Mouse (Mus musculus): ENCODE data around the gene Slc39a7. TPM values are rescaled to one million over a fixed set of nuclear protein-coding genes. Genes with fewer than 3 reads are reported as not detected.
"Not testable (repeated sequence)": the region's sequence is repeated elsewhere in the genome, so short reads cannot be mapped to it uniquely, and the experiment has no call there.

Gene Slc39a7
- total RNA-seq, 1 experiment from 2014 or later = 127 TPM

GRCm38 (mm10) chr17:34030861-34031326 is 588 bp downstream of the Slc39a7 start:
- DNase-seq = peak; percentile 59

- peak; percentile 8 for DNase-seq
Measured at GRCm38 (mm10) chr17:34029890-34030595, 1.4 kb downstream of the Slc39a7 start.

DNA sequence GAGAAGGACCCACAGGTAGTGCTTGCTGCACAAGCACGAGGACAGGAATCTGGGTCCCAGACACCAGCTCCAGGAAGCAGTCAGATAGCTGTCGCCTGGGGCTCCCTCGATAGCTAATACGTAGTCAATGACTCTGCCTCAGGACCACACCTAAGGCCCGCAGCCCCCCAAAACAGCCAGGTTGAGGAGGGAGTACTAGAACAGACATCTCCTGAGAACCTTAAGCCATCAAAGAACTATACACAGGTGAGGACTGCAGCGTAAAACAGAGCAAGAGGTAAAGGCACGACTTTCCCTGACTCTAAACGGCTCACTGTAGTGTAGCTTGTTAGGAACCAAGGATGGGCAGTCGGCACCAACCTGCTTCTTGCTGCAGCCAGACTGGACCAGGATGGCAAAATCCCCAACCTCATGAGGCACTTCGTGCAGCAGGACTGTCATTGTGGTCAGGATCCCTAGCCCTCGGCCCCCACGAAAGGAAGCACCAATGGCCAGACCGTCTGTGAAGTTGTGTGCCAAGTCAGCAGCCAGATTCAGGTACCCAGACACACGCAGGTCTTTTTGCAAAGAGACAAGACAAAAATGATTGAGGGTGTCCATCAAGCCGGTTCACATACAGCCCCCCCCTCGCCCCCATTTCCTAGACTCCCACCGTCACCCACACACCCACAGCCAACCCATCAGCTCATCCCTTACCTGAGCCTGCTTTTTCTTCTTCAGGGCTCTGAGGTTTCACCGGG is 2.2 kb downstream of the Slc39a7 start:
- peak; percentile 5 for DNase-seq

DNA sequence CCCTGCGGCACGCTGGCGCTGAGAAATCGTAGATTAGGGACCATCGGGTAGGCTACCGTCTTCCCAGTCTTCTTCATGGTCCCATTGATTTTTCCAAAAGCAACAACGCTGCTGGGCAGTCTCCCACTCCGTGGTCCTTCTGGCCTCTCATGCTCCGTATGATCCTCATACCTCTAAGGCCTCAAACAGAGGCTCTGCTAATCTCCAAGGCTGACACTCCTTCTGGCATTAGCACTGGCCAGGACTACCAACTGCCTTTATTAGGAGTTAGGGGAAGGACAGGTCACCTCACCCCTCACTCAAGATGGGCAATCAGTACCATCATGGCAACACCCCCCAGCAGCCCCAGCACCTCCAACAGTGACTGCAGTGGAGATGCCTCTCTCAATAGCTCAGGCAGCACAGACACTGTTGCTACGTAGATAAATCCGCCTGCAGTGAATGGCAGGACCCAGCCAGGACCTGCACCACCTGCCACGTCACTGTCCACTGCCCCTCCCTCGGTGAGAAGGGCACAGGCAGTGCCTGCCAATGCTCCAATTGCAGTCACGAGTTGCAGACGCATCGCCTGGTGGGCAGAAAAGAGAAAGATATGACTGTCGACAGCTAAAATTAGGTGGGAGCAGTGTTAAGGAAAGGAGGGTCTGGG is 2.9 kb downstream of the Slc39a7 start:
- peak; percentile 16 for DNase-seq

DNA sequence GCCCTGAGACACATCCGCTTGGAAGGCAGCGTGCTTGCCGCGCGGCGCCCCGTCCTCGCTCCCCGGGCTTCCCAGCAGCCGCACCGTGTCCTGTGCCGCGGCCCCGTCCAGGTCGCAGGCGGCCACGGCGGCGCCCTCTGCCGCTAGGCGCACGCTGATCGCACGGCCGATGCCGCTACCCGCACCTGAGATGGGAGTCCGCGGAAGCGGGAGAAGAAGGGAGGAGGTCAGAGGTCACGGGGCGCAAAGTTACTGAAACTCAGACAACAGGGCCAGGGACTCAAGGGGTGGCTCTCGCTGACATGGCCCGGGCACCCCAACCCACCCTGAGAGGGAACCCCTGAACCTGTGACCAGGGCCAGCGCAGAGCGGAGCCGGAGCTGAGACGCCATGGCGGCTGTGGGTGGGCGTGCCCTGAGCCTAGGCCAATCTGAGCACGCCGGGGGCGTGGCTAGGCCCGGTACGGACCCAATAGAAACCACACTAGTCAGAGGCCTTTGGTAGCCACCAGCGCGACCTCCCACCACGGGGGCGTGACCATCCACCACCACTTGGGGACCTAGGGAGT is 3.7 kb downstream of the Slc39a7 start, which contains the start of gene H2-Ke6:
TSS of gene H2-Ke6 (minus strand) at position 405 of the 568 bp plus-strand sequence.
- DNase-seq = peak; percentile 96

- DNase-seq = peak; percentile 69
Measured at GRCm38 (mm10) chr17:34026917-34027655, 4.4 kb downstream of the Slc39a7 start.

DNA sequence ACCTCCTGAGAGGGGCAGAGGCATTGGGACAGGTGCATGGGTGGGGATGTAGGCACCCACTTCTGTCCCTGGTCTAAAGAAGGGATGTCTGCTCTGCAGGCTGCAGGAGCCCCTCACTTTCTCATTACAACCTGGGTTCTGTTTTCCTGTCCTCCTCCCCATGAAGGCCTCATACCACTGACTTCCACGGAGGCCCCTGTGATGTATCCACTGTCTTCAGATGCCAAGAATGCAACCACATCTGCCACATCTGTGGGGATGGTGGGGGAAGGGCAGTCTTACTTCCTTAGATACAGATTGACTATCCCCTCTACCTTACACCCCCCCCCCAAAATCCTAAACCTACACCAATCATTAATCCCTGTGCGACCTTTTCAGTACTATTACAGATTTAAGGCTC is 5.3 kb downstream of the Slc39a7 start:
- no peak for DNase-seq

DNA sequence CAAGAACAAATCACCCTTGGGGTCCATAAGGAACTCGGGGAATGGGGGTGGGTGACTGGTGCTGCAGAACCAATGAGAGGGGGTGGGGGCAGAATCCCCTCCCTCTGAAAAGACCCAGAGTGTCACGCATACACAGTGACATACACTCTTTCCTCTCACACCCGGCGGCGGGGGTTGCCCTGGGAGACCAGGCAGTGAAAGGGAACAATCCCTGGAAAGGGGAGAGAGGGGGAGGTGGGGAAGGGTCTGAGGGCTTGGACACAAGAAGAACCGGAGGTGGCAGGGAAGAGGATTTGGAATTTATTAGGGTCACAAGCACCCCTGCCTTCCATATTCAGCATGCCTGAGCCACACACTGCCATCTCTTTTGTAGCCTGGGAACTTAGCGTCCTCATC is 5.7 kb downstream of the Slc39a7 start:
- DNase-seq = no peak

GRCm38 (mm10) chr17:34024861-34025755 is 6.4 kb downstream of the Slc39a7 start:
- DNase-seq = peak; percentile 79

GRCm38 (mm10) chr17:34024317-34024821 is 7.1 kb downstream of the Slc39a7 start, which contains the start of gene Ring1:
Gene Ring1, minus strand, starts transcription at chr17:34024680.
- DNase-seq = peak; percentile 93

- DNase-seq = no peak
Measured at GRCm38 (mm10) chr17:34023678-34024077, 7.8 kb downstream of the Slc39a7 start.

DNA sequence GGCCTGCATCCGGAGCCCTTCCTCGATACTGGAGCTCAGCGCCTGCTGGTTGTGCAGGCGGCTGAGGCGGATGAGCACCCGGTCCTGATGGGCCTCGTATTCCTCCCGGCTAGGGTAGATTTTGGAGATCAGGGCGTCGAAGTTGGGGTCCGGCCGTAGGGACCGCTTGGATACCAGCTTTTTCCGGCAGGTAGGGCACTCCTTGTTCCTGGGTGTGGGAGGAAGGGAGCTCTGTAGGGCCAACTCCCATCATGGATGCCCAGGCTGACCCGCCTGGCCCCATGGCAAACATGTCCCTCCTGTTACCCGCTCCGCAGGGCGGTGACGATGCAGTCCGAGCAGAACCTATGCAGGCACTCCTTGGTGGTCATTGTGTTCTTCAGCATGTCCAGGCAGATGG is 8.5 kb downstream of the Slc39a7 start:
- DNase-seq = peak; percentile 15

DNA sequence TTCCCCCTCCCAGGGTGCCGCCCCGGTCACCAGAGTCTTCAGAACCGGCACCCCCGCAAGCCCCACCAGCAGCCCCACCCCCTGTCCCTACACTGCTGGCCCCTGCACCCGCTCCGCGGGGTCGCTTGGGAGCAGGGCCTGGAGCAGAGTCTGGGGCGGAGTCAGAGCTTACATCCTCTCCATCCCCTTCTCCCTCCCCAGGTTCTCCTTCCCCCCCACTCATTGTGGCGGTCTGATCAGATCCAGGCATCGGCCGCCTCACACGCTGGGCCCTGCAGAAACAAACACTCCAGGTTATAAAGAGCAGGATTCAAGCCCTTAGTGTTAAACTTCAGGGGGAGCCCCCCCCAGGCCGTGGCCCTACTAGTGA is 9.1 kb downstream of the Slc39a7 start:
- DNase-seq = peak; percentile 9

GRCm38 (mm10) chr17:34021539-34022413 is 9.7 kb downstream of the Slc39a7 start:
- DNase-seq = peak; percentile 18

- DNase-seq = no peak
Measured at GRCm38 (mm10) chr17:34013436-34013835, 18.0 kb downstream of the Slc39a7 start.

DNA sequence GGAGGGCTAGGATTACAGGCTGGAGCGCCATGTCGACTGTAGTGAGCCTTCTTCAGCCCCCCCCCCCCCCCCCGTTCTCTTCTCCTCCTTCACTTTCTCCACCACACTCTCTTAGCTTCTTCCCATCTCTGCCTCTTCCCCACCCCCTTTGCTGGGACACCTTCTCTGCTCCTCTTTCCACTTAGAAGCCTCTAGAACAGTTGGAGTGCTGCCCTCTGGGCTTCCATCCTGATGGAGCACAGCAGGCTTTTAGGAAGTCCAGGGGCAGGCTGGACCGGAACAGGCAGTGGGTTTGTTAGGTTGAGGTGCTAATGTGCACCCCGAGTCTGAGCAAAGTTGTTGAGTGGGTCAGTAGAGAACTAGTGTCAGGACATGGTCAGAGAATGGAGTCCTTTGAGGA is 21.3 kb downstream of the Slc39a7 start:
- no peak for DNase-seq

DNA sequence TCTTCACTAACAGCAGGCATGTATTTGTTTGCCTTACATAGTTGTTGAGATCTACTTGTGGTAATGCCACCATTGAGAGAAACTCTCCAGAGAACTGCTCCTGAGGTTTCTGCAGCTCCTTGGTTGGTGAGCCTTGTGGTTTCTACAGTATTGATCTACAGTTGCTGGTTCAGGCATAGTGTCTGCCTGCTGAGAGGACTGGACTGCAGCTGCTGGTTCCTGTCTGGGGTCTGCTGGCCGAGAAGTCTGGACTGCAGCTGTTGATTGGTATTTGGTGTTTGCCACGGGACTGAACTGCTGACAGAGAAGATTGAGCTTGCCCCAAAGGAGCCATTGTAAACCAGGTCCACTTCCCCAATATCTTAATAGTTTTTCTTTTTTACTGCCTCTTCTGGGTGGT is 24.9 kb downstream of the Slc39a7 start:
- no peak for DNase-seq

DNA sequence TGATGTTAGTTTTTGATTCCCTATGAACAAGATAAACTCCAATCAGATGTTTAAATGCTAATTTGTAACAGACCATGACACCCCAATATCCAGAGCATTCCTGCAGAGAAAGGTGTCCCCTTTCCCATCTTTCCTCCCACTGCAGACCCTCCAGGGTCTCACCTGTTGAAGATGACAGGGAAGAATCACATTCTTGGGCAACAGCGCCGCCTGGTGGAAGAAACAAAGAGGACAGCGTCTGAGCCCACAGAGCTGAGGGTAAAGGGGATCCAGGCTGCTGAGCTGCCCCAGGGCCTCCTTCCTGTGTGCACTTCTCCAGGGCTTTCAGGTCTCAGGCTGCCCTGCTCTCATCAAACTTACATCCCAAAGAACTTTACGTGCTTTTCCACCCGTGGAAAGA is 28.1 kb downstream of the Slc39a7 start:
- DNase-seq = peak; percentile 56

GRCm38 (mm10) chr17:34000796-34001195 is 30.7 kb downstream of the Slc39a7 start:
- DNase-seq = not testable (repeated sequence)

- DNase-seq = peak; percentile 96
Measured at GRCm38 (mm10) chr17:34000150-34000537, 31.3 kb downstream of the Slc39a7 start, which contains the start of gene H2-K1. Gene H2-K1, minus strand, starts transcription at chr17:34000347.

Measured in adrenal gland, postnatal 14 days (tissue).